Mouse (Mus musculus) adrenal gland, postnatal 36 days (tissue): ENCODE measurements around the gene Ext2. TPM values are rescaled to one million over a fixed set of nuclear protein-coding genes. Genes with fewer than 3 reads are reported as not detected.

Source experiments
- DNase-seq, 2 experiments: peaks; one replicate each; pipeline ENCODE4 v3.0.0; 2021; ENCODE audit warnings: mixed read lengths in 1 of 2
- total RNA-seq, 2 experiments: library from RNA; stranded (reverse); gene quantifications; 2 replicates each; pipeline ENCODE4 v1.2.3; 2021

Ext2 gene
- total RNA-seq, 2 experiments from 2014 or later, result 83.3 to 110 TPM

DNA sequence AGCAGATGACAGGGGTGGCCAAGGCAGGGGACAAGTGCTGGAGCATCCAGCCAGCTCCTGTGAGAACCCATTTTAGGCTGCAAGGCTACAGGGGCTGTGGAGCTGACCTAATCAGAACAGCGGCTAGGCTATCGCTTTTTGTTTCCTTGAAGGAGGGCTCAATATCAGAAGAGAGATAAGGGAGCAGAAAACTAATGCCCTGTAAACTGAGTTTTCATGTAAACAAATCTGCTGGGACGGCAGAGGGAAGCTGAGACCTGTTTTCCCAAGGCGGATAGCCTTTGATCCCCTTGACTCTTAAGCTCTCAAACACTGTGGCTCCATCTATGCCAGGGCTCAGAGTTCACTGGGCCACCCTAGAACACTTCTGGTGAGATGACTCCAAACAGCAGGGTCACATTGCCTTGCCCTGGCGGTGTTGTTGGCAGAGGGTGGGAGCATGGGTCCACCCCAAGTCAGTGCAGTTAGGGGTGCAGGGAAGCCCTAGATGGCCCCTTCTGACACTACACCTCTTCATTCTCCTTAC lies 83.3 kb downstream of the Ext2 start:
- no peak for DNase-seq

- DNase-seq, result no peak
These were observed 85.2 kb downstream of the Ext2 start for GRCm38 (mm10) chr2:93737146-93737545.

DNA sequence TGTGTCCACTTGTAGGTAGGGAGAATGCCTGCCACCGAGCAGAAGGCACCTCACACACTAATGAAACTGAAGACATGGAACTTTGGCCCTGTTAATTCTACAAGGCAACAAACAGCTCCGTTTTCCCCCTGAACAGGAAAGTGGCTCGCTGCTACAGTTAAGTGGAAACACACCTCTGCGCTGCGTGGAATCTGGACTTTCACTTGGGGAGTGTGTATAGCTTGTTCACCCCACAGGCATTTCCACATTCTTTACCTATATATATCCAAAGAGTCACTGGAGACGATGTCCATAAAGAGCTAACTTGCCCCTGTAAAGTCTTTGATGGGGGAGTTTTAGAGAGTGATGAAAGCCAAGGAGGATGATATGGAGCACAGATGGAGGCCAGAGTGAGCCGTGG lies 89.7 kb downstream of the Ext2 start:
- no peak for DNase-seq

GRCm38 (mm10) chr2:93729585-93729984 lies 92.8 kb downstream of the Ext2 start:
- DNase-seq, result no peak

DNA sequence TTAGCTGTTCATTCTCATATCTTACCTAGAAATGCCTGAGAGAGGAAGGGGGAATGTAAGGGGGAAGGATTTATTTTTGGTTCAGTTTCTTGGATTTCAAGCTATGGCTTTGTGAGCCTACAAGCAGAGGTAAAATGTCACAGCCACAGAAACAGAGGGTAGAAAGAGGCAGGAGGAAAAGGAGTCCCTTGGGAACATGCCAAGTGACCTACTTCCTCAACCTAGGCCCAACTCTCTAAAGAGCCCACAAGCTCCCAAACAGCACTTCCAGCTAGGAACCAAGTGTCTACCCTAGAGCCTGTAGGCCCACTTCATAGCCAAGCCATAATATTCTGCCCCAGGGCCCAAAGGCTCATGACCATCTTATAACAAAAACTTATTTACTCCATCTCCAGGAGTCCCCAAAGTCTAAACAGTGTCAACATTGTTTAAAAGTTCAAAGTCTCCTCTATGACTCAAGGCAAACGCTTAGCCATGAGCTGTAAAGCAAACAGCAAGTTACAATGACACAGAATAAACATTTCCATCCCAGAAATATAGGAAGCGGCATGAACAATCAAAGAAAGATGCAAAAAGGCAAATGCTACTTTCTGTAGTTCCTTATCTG lies 99.1 kb downstream of the Ext2 start:
- DNase-seq, result no peak

GRCm38 (mm10) chr2:93720956-93721355 lies 101.4 kb downstream of the Ext2 start:
- DNase-seq, result no peak

- no peak for DNase-seq
These were observed 102.3 kb downstream of the Ext2 start for GRCm38 (mm10) chr2:93719792-93720675.

DNA sequence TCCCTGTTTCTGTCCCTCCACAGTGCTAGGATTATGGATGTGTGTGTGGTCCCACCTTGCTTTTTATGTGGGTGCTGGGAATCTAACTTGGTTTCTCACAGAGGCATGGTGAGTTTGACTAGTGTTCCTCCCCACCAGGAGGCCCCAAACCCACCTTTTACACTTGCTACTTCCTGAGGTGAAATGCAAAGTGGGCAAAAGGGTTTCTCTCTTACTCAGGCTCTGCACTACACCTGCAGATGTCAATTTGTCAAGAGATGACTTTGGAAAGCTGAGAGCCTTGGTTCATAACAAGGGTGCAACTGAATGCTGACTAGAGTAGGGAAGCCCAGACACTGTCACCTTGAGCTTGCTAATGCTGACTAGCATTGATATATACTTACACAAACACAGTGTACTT lies 109.1 kb downstream of the Ext2 start:
- no peak for DNase-seq

- DNase-seq, result no peak
These were observed 110.9 kb downstream of the Ext2 start for GRCm38 (mm10) chr2:93711460-93711859.

DNA sequence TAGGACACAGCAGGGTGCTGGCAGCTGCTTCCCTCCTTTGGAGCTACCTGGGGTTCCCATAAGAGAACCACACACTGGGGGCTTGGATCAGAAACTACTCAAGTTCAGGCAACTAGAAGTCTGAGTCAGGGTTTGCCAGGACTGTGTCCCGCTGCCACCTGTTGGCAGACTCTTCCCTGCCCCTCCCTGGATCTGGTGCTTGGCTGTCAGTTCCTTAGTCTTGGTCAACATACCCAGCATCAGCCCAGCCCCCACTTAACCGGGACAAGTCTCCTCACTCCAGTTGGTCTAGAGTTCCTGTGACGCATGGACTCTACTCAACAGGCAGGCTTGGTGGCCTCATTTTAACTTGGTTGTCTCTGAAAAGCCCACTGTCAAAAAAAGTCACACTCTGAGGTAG lies 112.7 kb downstream of the Ext2 start:
- DNase-seq, result peak in 1 of 2 experiments; percentile 25

DNA sequence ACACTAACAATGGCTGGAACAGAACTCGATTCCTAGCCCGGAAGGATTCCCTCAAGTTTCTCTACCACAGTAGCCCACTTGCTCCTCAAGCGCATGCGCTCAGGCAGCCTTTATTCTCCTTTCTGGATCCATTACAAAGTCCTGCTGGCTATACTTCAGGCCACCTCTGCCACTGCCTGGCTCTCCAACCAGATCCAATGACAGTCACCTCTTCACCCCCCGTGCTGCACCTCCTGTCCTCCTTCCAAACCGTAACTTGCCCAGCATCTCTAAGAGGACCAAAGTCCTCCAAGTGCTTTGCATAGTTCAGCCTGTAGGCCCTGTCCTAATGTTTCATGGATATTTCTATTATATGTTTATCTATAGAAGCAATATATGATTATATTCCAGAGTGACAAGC lies 113.1 kb downstream of the Ext2 start:
- DNase-seq, result no peak

DNA sequence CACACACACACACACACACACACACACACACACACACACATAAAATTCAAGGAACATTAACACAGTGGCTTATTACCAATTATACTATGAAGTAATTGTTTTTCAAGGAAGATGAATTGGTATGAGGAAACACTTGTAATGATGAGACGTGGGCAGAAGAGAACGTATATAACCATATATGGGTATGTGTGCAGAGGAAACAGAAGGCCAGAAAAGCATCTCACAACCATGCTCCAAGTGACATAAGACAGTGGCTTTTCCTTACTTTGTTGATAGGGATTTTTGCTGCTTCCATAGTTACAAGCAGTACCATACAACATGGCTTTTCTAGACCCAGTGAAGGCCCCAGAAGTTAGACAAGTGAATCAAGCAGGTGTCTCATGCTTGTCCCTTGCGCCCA lies 115.5 kb downstream of the Ext2 start:
- no peak for DNase-seq

GRCm38 (mm10) chr2:93706407-93706806 lies 116.0 kb downstream of the Ext2 start:
- DNase-seq, result no peak

GRCm38 (mm10) chr2:93704195-93704594 lies 118.2 kb downstream of the Ext2 start:
- DNase-seq, result no peak

DNA sequence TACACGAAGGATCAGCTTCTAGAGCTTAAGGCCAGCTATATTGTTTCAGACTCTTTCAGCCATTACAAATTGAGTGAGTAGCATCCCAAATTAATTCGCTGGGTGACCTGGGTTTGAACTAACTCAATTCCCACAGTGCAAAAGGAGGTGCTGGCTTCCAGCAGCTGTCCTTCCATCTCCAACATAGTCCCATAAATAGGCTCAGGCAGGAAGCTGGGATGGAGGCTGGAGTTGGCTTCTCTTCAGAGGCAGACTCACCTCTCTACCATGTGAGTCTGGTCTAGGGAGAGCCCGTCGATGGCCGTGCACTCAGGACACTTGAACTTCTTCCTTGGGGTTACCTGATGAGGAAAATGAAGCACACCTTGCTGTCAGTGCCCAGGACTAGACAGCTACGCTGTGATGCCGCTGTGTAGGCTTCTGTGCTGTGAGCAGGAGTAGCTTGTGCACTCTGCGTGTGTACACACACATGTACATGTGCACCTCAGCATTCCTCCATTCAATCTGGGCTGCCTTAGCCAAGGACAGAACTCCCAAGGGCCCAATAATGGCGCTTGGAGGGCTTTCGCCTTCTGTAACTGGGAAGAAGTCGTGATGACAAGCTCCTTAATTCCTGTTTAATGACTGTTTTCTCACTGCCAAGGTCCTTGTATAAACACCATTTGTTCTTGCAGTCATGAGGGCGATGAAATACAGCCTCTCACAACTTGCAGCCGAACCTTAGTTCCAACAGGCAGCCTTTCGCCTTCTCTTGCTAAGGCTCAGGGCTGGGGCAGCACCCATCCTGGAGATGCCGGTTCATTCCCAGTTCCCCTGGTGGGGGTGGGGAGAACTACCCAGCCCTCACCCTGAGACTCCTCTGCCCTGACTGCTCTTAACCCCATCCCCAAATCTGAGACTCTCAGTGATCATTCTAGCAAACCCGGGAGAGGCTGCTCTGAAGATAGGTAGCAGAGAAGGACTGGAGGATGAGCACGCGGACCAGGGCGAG lies 119.1 kb downstream of the Ext2 start:
- no peak for DNase-seq

DNA sequence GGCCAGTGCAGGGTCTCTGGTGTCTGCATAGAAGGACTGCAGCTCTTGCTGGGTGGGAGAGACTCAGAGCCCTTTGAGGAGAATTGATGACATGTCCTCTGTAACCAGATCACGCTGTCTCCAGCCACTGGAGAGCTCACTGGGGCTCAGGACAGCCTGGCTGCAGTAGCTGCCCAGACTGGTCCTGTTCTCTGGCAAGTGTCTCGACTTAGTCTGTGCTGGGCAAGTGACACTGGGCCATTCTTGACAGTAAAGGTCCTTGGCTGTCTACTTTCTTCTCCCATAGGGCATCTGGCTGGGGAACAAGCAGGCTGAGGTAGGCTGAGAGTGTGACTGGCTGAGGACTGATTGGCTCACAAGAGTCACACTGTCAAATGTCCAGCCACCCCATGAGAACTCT lies 123.0 kb downstream of the Ext2 start:
- no peak for DNase-seq

GRCm38 (mm10) chr2:93696181-93696641 lies 126.2 kb downstream of the Ext2 start:
- no peak for DNase-seq

- peak in 1 of 2 experiments; percentile 14 for DNase-seq
These were observed 129.3 kb downstream of the Ext2 start for GRCm38 (mm10) chr2:93693101-93693500.

DNA sequence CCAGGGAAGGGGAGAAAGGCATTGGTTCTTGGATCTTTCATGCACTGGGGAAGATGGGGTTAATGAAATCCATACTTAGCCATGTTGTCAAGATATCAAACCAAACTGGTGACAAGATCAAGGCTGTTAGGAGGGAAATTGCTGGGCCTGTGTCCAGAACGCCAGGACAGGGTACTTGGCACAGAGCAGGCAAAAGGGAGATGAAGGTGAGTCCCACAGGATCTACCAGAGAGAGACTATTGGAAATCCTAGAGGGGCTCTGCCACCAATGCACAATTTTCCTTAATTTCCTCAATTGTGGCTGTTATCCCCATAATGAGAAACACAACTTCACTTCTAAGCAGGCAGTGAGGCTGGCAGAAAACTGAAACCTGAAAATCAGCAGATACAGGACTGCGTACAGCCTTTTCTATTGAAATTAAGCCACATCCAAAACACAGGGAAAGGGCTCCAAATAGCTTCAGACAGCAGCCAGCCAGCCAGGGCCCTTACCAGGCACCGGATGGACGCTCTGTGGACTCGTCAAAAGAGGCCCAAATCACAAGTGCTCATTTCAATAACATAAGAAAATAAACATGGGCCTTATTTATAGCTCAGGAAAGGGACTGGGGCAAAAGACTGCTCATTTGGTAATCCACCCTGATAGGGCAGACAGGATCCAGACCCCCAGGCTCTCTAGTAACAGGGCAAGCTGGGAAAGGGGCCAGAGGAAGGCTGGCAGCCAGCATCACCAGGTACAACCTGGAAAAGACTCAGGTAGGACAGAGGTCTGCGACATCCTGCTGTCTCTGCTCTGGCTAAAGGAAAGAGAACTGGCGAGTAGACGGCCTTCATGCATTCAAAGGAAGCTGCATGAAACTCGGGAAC lies 132.1 kb downstream of the Ext2 start:
- no peak for DNase-seq

- no peak for DNase-seq
These were observed 138.7 kb downstream of the Ext2 start for GRCm38 (mm10) chr2:93683674-93684073.

- DNase-seq, result no peak
These were observed 139.7 kb downstream of the Ext2 start for GRCm38 (mm10) chr2:93682601-93683202.
